Mouse (Mus musculus) left cerebral cortex, adult 8-10 months (tissue): ENCODE data around the gene Rad51b. TPM values are rescaled to one million over a fixed set of nuclear protein-coding genes. Genes with fewer than 3 reads are reported as not detected.

Experiments used
- DNase-seq, 2 experiments: peaks; one replicate each; pipeline ENCODE4 v3.0.0; 2022; ENCODE audit warnings: low spot score in 2 of 2
- total RNA-seq, 4 experiments: library from RNA; stranded (reverse); gene quantifications; 2 replicates each; pipeline ENCODE4 v1.2.4; 2022

Rad51b gene
- total RNA-seq, 4 experiments from 2014 or later, result 0.39 TPM; not detected in 3

GRCm38 (mm10) chr12:79856116-79856909, 559.2 kb downstream of the Rad51b start:
- DNase-seq, result no peak

DNA sequence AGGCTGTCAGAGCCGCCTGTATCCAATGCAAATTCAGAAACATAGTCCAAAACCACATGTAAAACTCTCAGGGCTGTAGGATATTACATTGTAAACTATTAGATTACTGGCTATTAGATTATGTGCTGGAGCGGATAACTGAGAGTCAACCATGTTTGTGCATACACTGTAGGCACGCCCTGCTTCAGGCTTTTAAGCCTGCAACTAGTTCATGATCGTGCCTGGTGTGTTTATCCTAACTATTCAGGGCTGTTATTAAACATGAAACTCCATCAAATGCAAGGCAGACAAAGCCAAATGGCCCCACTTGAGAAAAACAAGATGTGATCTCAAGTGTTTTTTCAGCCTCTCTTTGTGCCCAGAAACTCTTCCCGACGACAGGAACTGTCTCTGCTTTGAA, 560.6 kb downstream of the Rad51b start:
- DNase-seq, result no peak

DNA sequence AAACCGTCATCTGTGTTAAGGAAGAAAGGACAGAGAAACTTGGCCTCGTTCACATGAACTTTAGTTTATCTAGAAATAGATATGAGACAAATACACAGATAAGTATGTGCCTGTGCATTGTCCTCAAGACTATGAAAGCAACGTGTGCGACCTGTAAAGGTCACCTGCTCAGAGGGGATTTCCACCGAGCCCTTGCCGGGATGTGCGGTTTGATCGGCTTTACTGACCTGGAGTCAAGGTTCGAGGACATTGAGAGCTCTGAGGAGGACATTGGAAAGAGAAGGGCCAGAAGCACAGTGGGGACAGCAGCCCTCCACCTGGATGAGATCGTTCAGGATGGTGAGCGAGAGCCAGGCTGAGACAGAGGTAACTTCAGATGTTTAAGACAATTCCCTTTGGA, 561.3 kb downstream of the Rad51b start:
- no peak for DNase-seq

DNA sequence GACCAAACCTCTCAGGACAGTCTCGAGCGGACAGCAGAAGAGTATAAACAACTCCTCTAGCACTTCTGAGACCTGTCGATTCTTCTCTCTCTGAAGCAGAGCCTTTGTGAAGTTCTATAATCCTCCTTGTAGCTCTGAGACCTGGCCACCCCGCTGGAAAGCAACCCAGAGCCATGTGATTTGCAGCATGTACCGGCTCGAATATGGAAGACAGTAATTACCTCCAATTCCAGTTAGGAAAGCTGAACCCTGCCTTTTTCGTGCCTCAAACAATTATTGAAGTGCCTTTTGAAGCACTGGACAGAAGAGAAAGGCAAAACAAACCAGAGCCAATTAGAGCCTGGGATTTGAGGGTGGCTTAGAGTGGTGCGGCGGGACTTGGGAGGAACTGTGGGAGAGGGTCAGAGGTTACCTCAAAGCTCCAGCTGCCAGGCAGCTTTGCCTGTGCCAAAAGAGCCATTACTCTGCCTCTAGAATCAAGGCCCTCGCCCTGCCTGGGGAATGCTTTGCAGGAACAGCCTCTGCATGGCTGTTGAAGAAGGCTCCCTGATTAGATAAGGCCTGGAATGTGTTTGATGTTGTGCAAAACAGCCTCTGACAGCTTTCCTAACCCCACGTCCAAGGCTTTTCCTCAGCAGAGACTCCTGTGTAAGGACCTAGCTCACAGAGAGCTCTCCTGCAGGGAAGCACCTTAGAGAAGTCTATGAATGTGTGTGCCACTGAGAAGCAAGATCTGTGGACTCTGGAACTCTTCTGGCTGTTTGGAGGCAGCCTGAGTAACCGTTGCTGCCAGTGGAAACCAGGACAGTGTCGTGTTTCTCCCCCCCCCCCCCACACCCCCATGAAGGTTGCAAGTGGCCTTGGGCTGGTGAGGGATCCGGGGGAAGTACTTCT, 562.5 kb downstream of the Rad51b start:
- DNase-seq, result no peak

- DNase-seq, result no peak
Measured at GRCm38 (mm10) chr12:79860248-79860555, 563.1 kb downstream of the Rad51b start.

Other genes starting within 250 kb of the Rad51b start
- 10 to 100 TPM in 2 of 4 experiments, 1 to 10 TPM in 2; 8.1 to 12.4 (median 9.7) TPM for gene Pigh, start 207.6 kb upstream of the Rad51b start, total RNA-seq
- gene Arg2, start 166.5 kb upstream of the Rad51b start, total RNA-seq, result 1 to 10 TPM; 4.5 to 5.7 (median 5.6) TPM
- gene Vti1b, start 124.6 kb upstream of the Rad51b start, total RNA-seq, result 100 to 1,000 TPM; 236 to 253 (median 243) TPM
- gene Rdh11, start 105.0 kb upstream of the Rad51b start, total RNA-seq, result 10 to 100 TPM; 23.6 to 29.3 (median 24.5) TPM
- 1 to 10 TPM; 1.4 to 2.7 (median 2.2) TPM for gene Rdh12, start 88.4 kb upstream of the Rad51b start, total RNA-seq
- gene Zfyve26, start 978 bp upstream of the Rad51b start, total RNA-seq, result 10 to 100 TPM; 28.0 to 34.1 (median 30.7) TPM